Mouse (Mus musculus) lung, adult 2 months (tissue): ENCODE data around the gene Csnk2a1.

ENCODE experiments used
- CTCF ChIP-seq: fragments of 200-500 bp; IDR thresholded peaks from 2 replicates; pipeline ENCODE4 v1.5.1; 2011; ENCODE audit warnings: mild to moderate bottlenecking, low read length, control low read depth; ENCODE audit not compliant: insufficient read depth
- POLR2A ChIP-seq: fragments of 200-500 bp; IDR thresholded peaks from 2 replicates; pipeline ENCODE4 v1.6.1; 2011; ENCODE audit warnings: low read depth, mild to moderate bottlenecking, control low read depth, low read length, borderline replicate concordance; ENCODE audit errors: extremely low read depth

DNA sequence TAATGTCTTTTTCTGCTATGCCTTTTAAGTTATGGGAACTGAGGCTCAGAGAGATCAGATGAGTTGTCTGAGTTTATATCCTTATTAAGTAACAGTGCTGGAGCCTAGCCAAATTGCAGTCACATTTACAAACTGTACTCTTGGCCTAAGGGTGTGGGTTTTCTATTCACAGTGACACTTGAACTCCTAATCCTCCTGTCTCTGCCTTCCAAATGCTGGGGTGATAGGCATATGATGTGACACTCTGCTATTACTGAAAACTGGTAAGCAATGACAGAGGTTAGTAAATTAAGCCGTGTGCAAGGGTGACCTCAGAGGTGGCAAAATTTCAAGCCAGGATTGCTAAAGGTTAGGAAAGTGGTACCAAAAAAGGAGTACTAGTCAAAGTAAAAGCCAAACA lies 9.7 kb upstream of the Csnk2a1 start:
- TF ChIP-seq CTCF, result no peak
- no peak for TF ChIP-seq POLR2A
